Mouse (Mus musculus): ENCODE results near the gene Tefm. TPM values are rescaled to one million over a fixed set of nuclear protein-coding genes. Genes with fewer than 3 reads are reported as not detected.

The Tefm gene
- polyA plus RNA-seq, 1 experiment from 2014 or later, result 27.8 TPM

DNA sequence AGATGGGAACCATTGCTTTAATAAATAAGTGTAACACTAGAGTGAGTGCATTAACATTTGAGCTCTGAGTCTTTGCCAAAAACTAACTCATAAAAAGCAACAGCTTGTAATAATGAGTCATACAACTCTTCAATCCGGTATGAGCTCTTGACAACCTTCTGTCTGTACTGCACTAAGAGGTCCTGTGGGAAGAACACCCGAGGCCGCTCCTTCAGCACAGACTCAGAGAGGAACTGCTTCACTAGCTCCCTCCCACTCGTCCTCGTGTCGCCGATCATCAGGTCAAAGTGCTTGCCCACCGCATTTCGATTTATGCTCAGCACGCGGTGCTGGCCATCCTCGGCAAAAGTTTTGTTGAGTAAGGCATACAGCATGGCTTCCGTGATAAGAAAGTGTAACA lies 5.2 kb downstream of the Tefm start:
- Histone ChIP-seq H3K9ac (no peak overlapping the region), H3K4me1 (peaks cover 6% of the 10 kb centered on the region), H3K4me2 (no peak overlapping the region), H3K27me3 (replicated peaks) (no peaks in the 10 kb centered on the region), H3K9me3 (no peaks in the 10 kb centered on the region), H3K4me3 (replicated peaks) (no peak overlapping the region), H3K36me3 (peaks cover 18% of the 10 kb centered on the region; the same call in 1 of the 2 replicates), H3K27ac (no peak overlapping the region)
- WGBS, result 89% methylated on average over 13 of the region's 13 CpGs
- no peak for ATAC-seq (ENCODE audit: insufficient read depth, low FRiP score, low read depth)

GRCm38 (mm10) chr11:80135954-80136683 lies 5.9 kb downstream of the Tefm start:
- WGBS, result 88% methylated on average over 11 of the region's 11 CpGs
- peaks cover 5% of the 10 kb centered on the region for H3K4me1 ChIP-seq
- H3K4me3 ChIP-seq (replicated peaks), result no peak overlapping the region
- H3K27ac ChIP-seq, result no peak overlapping the region
- H3K9ac ChIP-seq, result no peak overlapping the region
- no peak for ATAC-seq (ENCODE audit: insufficient read depth, low FRiP score, low read depth)
- H3K27me3 ChIP-seq (replicated peaks), result no peaks in the 10 kb centered on the region
- H3K4me2 ChIP-seq, result no peak overlapping the region
- H3K36me3 ChIP-seq, result peaks cover 18% of the 10 kb centered on the region; the same call in 1 of the 2 replicates
- no peaks in the 10 kb centered on the region for H3K9me3 ChIP-seq

- no peak for ATAC-seq (ENCODE audit: insufficient read depth, low FRiP score, low read depth)
- 64% methylated on average over 4 of the region's 4 CpGs for WGBS
- no peaks in the 10 kb centered on the region for H3K4me1 ChIP-seq
- no peak overlapping the region for H3K27ac ChIP-seq
- no peak overlapping the region for H3K4me2 ChIP-seq
- H3K4me3 ChIP-seq (replicated peaks), result no peak overlapping the region
- H3K9ac ChIP-seq, result no peak overlapping the region
- no peaks in the 10 kb centered on the region for H3K27me3 ChIP-seq (replicated peaks)
- H3K9me3 ChIP-seq, result no peaks in the 10 kb centered on the region
- H3K36me3 ChIP-seq, result peaks cover 18% of the 10 kb centered on the region; the same call in 1 of the 2 replicates
These were observed 7.2 kb downstream of the Tefm start for GRCm38 (mm10) chr11:80134744-80135143.

DNA sequence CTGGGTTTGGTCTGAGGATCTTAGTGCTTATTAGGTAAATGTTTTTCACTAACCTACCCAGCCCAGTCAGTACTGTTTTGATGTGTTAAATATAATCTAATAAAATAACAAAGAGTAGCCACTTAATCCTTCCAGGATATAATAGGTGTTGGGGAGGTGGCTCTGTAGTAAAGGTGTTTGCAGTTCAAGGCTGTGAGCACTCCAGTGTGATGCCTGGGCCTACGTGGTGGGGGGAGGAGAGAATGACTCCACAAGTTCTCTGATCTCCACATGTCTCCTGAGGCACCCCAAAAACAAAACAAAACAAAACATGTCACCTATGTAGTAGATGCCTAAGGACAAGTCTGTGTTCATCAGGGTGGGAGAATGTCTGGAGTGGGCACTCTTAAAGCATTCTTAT lies 9.9 kb downstream of the Tefm start:
- WGBS, result 48% methylated on average over 1 of the region's 1 CpGs
- no peak for ATAC-seq (ENCODE audit: insufficient read depth, low FRiP score, low read depth)
- Histone ChIP-seq H3K9me3 (no peaks in the 10 kb centered on the region), H3K4me1 (no peaks in the 10 kb centered on the region), H3K36me3 (peaks cover 25% of the 10 kb centered on the region; the same call in 1 of the 2 replicates), H3K4me2 (no peak overlapping the region), H3K27me3 (replicated peaks) (no peaks in the 10 kb centered on the region), H3K4me3 (replicated peaks) (no peak overlapping the region), H3K27ac (no peak overlapping the region), H3K9ac (no peak overlapping the region)

DNA sequence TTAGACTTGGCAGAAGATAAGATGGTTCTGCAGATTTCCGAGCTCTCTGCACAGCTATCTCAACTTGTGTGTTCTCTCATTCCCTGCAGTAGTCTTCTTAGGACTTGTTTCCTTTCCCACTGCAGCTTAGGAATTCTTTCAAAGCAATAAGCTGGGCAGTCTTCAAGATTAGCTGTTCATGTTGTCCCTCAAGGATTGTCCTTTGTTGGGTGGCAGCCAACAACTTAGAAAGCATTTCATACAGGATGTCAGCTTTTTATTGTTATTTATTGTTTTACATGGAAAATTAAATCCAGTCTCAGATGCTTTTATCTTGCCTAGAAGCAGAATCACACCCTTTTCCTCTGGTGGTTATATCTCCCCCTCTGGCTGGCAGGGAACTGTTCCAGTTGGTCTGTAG lies 25.6 kb downstream of the Tefm start:
- H3K4me3 ChIP-seq (replicated peaks), result no peak overlapping the region
- no peaks in the 10 kb centered on the region for H3K9me3 ChIP-seq
- H3K36me3 ChIP-seq, result peaks cover 36% of the 10 kb centered on the region
- H3K27me3 ChIP-seq (replicated peaks), result no peaks in the 10 kb centered on the region
- no peak overlapping the region for H3K4me2 ChIP-seq
- no peak for ATAC-seq (ENCODE audit: insufficient read depth, low FRiP score, low read depth)
- 80% methylated on average over 1 of the region's 1 CpGs for WGBS
- H3K9ac ChIP-seq, result no peak overlapping the region
- H3K4me1 ChIP-seq, result no peaks in the 10 kb centered on the region
- no peak overlapping the region for H3K27ac ChIP-seq

DNA sequence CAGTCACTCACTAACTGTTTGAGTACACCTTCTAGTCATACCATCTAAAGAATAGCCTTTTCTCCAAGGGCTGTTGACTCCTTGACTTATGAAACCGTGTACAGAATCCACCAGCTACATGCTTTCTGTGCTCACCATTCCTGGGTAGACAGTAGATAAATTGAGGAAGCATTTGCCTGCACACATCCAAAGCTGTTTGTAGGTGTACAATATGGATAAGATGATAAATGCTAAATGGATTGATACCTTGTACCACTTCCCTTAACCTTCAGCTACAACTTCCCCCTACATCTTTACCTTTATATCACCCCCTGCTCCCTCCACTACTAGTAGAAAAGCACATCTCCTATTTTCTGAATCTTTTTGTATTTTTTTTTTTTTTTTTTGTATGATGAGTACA lies 37.6 kb downstream of the Tefm start:
- H3K27ac ChIP-seq, result no peak overlapping the region
- 89% methylated on average over 1 of the region's 1 CpGs for WGBS
- H3K9ac ChIP-seq, result no peak overlapping the region
- no peak overlapping the region for H3K4me2 ChIP-seq
- ATAC-seq (ENCODE audit: insufficient read depth, low FRiP score, low read depth), result no peak
- no peaks in the 10 kb centered on the region for H3K4me1 ChIP-seq
- no peak overlapping the region for H3K4me3 ChIP-seq (replicated peaks)
- H3K27me3 ChIP-seq (replicated peaks), result no peaks in the 10 kb centered on the region
- peaks cover 7% of the 10 kb centered on the region for H3K36me3 ChIP-seq
- no peaks in the 10 kb centered on the region for H3K9me3 ChIP-seq

DNA sequence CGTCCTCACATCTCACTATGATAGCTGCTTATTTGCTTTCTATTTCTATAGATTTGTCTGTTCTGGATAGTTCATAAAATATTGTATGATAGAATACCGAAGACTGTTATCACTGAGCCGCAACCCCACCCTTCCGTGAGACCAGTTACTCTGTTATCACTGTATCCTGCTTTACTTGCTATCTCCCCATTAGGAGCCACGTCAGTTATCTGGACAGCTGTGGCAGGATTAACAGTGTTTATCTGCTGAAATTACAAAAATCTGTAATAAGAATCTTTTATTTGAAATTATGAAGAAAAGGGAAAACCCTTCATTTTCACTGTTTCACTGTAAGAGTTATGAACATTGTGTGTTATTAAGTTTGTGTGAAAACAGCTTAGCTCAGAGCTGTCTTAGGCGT lies 40.7 kb downstream of the Tefm start:
- WGBS, result 84% methylated on average over 6 of the region's 6 CpGs
- Histone ChIP-seq H3K4me2 (no peak overlapping the region), H3K27ac (no peak overlapping the region), H3K9me3 (no peaks in the 10 kb centered on the region), H3K4me3 (replicated peaks) (no peak overlapping the region), H3K4me1 (no peaks in the 10 kb centered on the region), H3K9ac (no peak overlapping the region), H3K36me3 (peaks cover 10% of the 10 kb centered on the region), H3K27me3 (replicated peaks) (no peaks in the 10 kb centered on the region)
- no peak for ATAC-seq (ENCODE audit: insufficient read depth, low FRiP score, low read depth)

- peaks cover 6% of the 10 kb centered on the region; the same call in 1 of the 2 replicates for H3K36me3 ChIP-seq
- no peak for ATAC-seq (ENCODE audit: insufficient read depth, low FRiP score, low read depth)
- WGBS, result 88% methylated on average over 3 of the region's 3 CpGs
These were observed 43.4 kb downstream of the Tefm start for GRCm38 (mm10) chr11:80098444-80099056.

GRCm38 (mm10) chr11:80090555-80091164 lies 51.3 kb downstream of the Tefm start:
- Histone ChIP-seq H3K36me3 (no peaks in the 10 kb centered on the region), H3K4me1 (no peaks in the 10 kb centered on the region), H3K9ac (no peak overlapping the region), H3K4me2 (peak overlapping the region; percentile 79), H3K4me3 (replicated peaks) (peak overlapping the region; percentile 92), H3K27me3 (replicated peaks) (no peaks in the 10 kb centered on the region), H3K27ac (no peak overlapping the region), H3K9me3 (no peaks in the 10 kb centered on the region)
- ATAC-seq (ENCODE audit: insufficient read depth, low FRiP score, low read depth), result no peak
- WGBS, result 49% methylated on average over 3 of the region's 3 CpGs

More at GRCm38 (mm10) chr11:80098444-80099056, 43.4 kb downstream of the Tefm start:
- no peaks in the 10 kb centered on the region for H3K4me1 ChIP-seq
- H3K4me3 ChIP-seq (replicated peaks), result no peak overlapping the region
- H3K9me3 ChIP-seq, result no peaks in the 10 kb centered on the region
- no peak overlapping the region for H3K27ac ChIP-seq
- no peak overlapping the region for H3K4me2 ChIP-seq
- H3K9ac ChIP-seq, result no peak overlapping the region
- no peaks in the 10 kb centered on the region for H3K27me3 ChIP-seq (replicated peaks)

DNA sequence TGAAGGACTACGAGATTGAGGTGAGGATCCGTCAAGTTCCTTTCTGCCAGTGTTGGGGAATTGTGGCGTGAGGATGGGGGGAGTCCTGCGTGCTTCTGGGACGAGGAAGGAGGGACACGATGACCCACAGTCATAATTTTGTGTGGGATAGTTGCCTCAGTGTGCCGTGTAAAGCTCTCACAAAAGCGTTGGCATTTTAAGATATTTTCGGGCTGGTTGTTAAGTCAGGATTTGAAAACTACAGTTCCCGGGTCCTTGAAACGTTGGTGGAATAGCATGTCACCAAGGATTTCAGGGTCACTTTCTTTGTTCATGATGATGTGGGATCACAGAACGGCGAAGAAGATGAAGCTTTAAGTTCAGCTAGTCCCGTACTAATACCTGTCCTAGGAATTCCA lies 52.2 kb downstream of the Tefm start:
- peak overlapping the region; percentile 92 for H3K4me3 ChIP-seq (replicated peaks)
- no peak for ATAC-seq (ENCODE audit: insufficient read depth, low FRiP score, low read depth)
- no peaks in the 10 kb centered on the region for H3K4me1 ChIP-seq
- H3K9me3 ChIP-seq, result no peaks in the 10 kb centered on the region
- no peaks in the 10 kb centered on the region for H3K36me3 ChIP-seq
- peak overlapping the region; percentile 79 for H3K4me2 ChIP-seq
- H3K9ac ChIP-seq, result peak overlapping the region; percentile 93
- no peak overlapping the region for H3K27ac ChIP-seq
- WGBS, result under 1% methylated on average over 14 of the region's 14 CpGs
- no peaks in the 10 kb centered on the region for H3K27me3 ChIP-seq (replicated peaks)

GRCm38 (mm10) chr11:80088917-80089816 lies 52.8 kb downstream of the Tefm start, which contains the start of gene Atad5:
Atad5 (plus strand) TSS chr11:80089400.
- no peaks in the 10 kb centered on the region for H3K4me1 ChIP-seq
- H3K27ac ChIP-seq, result peak within 1 kb of the TSS; percentile 62
- H3K9ac ChIP-seq, result peak within 1 kb of the TSS; percentile 93
- H3K27me3 ChIP-seq (replicated peaks), result no peaks in the 10 kb centered on the region
- H3K4me3 ChIP-seq (replicated peaks), result peak within 1 kb of the TSS; percentile 92
- no peaks in the 10 kb centered on the region for H3K9me3 ChIP-seq
- H3K36me3 ChIP-seq, result no peaks in the 10 kb centered on the region
- H3K4me2 ChIP-seq, result peak within 1 kb of the TSS; percentile 79
- peak; percentile 80 for ATAC-seq (ENCODE audit: insufficient read depth, low FRiP score, low read depth)
- 5% methylated on average over 57 of the region's 57 CpGs for WGBS

Measured in stomach, embryonic 15.5 days (tissue).